Mouse (Mus musculus) cerebellum, postnatal 36 days (tissue): ENCODE measurements at regions not wholly inside any gene's neighbourhood (a gene's known extent, or its start where the extent isn't known, plus 50 kb on each side); places are given as distances from the start of the nearest gene placed in this dataset.

Experiments used
- DNase-seq, 2 experiments: peaks; one replicate each; pipeline ENCODE4 v3.0.0; 2021 to 2022; ENCODE audit warnings: mixed read lengths in 2 of 2

DNA sequence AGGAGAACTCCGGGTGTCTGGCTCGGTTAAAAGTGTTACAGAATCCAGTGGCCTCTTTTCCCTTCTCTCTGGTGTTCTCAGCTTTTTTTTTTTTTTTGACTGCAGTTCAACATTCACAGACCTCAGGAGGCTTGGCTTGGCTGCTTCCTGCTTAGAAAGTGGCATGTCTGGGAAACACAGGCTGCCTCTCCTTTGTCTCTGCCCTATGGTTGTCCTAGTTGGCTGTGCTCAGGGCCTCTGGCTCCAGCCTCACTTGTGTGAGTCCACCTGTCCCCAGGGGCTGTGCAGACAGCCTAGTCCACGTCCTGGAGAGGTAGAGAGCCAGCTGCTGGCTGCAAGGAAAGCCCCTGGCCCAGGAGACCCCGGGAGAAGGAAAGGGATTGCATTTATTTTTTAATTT lies 212.3 kb upstream of the Rbfox1 start:
- DNase-seq = peak; percentile 38 to 42

DNA sequence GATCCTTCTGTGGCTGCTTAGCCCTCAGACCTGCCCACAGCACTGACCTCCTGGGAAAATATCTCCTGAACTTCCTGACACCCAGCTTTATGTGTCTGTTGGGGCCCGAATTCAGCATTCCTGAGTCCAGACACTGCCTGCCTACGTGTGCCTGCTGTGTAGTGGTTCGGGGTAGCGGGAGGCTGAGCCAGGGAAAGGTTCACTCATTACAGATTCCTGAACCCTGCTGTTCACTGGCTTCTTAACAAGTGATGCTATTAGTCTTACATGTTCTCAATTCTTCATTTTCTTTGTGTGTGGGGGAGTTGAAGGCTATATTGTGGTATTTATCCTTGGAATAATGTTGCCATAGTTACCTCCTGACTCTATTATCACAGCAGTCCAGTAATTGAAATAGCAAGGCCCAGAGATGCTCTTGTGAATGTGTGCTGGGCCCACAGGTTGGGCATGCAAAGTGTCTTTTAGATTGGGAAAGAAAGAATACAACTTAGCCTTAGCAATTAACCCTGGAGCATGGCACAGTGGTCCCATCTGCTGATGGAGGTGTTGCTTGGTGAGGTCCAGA lies 216.7 kb upstream of the Rbfox1 start:
- DNase-seq = no peak

DNA sequence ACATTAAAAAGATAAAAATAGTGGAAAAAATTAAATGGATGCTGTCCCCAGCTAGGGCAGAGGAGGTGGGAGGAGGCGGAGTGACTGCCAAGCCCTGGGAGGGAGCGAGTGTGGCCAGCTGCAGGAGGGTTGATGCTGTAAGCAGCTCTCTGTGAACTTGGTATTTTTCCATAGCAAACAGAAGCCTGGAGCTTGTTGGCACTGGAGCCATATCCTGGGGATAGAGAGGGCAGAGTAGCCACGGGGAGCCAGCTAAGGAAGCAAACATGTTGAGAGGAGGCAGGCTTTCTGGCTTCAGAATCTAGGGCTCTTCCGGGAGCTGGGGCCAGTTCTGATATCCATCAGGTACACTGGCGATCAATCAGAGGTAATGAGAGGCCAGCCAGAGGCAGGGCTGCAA lies 223.2 kb upstream of the Rbfox1 start:
- peak; percentile 26 to 35 for DNase-seq

DNA sequence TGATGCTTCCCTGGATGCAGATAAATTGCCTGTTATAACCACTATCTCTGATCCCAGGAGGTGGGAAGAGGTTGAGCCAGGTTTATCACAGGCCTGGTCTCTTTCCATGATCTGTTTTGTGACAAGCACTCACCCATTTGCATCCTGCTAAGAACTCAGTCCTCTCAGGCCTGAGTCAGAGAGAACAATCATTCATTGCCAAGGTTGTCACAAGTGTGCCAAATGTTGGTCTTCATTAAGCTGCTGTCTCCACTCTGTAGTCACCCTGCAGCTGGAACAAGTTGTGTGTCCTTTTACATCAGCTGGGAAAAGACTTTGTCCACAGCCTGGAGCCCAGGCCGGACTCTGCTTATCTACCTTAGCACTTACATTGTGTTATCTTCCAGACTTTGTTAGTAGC lies 233.6 kb upstream of the Rbfox1 start:
- no peak for DNase-seq

DNA sequence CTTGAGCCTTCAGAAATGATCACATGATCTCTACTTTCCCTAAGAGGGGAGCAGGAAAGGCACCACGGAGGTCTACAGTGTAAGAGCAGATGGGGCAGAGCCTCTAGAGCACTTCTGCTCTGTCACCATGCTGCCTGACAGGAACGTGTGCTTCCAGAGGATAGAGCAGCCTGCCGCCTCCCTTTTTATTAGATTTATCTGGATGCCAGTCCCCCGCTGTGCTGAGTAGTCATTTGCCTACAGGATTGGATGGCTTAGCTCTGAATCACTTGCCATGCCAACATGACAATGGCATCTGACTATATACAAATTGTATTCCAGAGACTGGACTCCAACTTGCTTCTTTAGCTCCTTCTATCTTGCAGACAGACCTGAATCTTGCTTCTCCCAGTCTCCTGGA lies 234.2 kb upstream of the Rbfox1 start:
- DNase-seq = no peak

DNA sequence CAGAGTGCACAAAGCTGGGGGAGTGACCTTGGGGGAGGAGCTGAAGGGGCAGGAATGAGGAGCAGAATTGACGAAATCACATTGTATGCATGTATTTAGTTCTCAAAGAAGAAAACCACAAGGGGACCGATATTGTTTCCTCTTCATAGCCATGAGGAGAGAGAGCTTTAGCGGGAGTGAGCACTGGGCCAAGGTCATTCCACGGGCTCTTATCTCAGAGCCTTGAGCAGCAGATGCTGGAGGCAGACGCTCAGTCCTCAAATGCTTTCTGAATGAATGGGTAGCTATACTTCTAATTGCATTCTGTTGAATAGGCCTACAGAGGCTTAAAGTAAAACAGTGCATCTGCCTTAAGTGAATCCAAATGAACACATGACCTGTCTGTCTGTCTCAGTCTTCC lies 245.2 kb upstream of the Rbfox1 start:
- no peak for DNase-seq

DNA sequence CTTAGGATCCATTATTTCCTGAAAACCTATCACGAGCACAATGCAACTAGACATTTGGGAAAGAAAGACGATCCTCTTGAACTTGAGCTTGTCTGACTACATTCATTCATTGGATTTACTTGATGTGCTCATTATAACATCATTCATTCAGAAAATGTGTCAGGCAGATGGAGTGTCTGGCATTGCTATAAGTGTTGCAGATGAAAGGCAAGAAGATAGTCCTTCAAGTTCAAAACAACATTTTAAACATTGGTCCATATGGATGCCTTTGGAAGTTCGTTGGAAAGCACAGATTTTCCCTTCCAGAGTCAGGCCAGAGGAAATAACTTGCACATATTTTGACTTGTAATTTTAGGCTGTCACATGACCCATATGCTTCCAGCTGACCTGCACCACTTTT lies 255.2 kb upstream of the Rbfox1 start:
- DNase-seq = no peak

DNA sequence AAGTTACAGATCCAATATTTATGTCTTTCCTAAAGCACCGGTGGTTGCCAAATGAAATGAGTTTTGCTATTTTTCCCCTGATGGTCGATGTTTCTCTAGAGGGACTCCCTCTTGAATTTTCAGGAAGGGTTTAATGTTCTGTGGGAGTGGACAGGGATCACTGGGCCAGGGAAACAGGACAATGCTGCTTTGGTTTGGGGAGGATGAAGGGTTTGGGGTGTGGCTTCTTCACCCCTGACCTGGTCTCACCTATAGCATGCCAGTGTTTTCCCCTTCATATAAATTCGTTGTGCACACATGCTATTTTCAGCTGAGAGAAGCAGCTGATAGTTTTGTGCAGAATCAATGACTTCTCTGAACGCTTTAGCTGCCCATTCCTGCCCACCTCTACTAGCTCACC lies 257.2 kb upstream of the Rbfox1 start:
- no peak for DNase-seq

DNA sequence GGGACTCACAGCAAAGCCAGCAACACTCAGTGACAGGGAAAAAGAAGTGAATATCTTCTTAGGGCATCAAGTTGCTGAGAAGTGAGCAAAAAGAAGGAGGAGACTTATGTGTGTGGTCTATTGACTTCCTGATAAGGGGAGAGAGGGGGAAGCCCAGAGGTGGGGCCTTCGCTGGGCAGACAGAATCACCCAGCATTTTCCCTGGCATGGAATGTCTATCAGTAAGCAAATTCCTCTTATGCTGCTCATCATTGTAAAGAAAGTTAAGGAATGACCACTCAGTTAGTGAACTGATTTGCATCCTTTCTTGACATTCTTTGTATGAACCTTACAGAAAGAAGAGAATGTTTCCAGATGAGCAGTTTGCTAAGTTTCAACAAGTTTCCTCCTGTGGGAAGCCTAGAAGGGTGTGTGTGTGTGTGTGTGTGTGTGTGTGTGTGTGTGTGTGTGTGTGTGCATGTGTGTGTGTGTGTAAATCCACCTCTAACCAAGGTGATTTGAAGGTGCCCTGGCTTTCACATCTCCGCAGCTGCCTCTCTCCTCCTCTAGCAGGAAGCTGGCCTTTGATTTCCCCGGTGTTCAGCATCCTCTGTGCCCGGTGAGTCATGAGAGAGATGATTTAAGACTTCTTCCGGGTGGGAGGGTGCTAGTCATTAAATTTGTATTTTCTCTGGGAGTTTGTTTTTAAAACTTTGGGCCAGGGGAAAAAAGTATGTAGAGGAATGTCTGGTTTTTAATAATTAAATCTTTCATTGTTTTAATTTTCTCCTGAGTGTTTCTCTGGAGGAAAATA lies 257.8 kb upstream of the Rbfox1 start:
- no peak for DNase-seq

DNA sequence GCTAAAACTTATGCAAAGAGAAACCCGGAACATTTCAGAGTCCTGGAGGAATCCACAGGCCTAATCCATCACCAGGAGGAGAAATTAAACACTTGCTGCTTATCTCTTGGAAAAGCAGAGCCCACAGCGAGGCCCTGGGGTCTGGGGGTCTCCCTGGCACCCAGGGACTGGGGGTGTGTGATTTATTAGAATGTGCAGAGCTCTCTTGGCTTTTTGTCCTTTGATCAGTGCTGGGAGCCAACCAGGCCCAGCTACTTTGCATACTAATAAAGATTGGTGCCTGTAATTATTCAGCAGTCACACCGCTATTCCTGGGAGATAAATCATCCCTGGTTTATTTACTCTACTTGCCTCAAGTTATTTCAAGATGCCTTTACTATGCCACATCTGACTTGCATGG lies 260.0 kb upstream of the Rbfox1 start:
- no peak for DNase-seq

DNA sequence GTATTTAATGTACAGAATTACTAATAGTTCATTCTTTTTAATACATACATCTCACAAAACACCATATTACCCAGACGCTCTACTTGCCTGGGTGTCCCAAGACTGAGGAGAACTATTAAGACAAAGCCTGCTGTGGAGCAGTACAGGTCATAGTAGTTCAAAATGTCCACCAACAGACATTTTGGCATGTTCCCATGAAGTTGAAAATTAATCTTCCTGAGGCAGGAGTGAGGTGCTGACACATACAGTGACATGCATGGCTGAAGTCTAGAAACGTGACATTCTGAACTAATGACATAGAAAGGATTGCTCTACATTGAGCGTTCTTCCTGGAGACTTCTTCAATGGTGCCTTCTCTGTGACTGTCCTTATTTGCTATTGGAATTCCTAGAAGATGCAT lies 264.6 kb upstream of the Rbfox1 start:
- DNase-seq = no peak

DNA sequence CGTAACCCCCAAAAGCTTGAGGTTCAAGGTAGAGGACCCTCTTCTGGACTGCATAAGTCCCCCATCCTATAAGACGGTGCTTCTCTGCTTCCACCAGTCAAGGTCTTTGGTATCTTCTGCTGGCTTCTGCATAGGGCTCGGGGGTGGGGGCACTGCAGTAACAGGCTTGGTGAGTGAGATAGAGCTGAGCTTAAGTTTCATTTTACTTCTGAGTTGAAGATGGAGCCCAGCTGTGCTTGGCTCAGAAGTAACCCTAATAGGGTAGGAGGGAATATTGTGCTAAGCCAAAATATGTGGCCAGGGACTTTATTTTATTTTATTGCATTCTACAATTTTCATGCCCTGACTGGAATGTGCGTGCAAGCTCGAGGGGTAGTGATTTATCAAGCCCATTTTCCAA lies 268.8 kb upstream of the Rbfox1 start:
- DNase-seq = no peak

DNA sequence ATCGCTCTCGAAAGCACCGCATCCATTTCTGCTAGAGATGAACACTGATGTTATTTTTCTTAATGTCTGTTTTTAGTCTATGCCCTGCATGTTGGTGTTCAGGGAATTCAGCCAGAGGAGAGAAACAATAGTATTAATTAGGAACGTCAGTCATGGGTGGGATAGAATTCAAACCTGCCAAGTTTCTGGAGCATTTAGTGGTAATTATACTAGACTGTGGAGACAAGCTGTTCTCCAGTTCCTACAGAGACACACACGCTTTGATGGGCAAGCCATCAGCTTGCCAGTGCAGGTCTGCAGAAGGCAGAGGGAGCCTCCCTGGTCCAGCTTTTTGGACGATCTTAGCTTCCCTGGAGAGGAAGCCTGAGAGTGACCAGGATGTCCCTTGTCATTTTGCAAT lies 289.8 kb upstream of the Rbfox1 start:
- no peak for DNase-seq

DNA sequence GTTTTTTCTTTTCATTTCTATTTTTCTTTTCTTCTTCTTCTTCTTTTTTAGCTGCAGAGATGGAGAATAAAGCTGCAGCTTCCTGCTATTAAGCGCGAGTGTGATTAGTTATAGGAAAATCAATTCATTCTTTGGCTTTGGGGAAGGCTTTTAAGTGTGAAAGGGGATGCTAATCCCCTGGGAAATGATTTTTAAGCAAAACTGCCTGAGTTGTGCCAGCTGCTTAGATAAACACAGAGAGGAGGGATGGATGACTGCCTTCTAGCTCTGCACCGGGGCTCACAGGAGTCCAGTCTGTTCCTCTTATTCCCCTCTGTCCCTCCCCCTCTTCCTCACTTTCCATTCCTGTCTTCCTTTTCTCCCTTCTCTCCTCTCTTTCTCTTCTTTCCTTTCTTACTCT lies 306.8 kb upstream of the Rbfox1 start:
- DNase-seq = no peak

DNA sequence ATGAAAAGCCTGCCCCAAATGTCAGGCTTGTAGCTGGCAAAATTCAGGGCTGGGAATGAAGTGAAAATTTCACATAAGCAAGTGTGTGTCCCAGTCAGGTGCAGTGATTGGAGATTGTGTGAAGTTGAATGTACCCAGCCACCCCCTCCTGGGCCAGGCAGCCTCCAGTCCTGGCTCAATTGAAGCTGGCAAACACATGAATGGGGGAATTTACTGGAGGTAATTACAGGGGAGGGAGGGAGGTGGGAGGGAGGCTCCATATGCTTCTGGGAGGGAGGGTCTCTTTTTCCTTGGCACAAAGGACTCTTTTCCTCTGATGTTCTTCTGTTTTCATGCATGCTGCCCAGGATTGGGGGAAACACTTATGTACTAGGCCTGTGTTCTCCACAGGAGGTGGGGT lies 312.4 kb upstream of the Rbfox1 start:
- no peak for DNase-seq

DNA sequence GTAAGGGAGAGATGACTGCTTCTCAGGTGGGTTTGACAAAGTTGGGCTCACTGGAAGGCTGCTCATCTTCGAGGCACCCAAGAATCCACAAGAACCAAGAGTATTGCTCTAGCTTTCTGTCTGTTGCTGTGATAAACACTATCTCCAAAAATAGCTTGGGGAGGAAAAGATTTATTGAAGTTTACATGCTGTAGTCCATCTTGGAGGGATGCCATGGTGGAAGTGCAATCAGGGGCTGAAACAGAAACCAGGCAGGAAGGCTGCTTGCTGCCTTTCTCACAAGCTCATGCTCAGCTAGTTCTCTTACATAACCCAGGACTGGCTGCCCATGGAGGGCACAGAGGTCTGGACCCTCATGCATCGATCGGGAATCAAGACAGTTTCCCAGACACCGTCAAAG lies 314.5 kb upstream of the Rbfox1 start:
- DNase-seq = no peak

DNA sequence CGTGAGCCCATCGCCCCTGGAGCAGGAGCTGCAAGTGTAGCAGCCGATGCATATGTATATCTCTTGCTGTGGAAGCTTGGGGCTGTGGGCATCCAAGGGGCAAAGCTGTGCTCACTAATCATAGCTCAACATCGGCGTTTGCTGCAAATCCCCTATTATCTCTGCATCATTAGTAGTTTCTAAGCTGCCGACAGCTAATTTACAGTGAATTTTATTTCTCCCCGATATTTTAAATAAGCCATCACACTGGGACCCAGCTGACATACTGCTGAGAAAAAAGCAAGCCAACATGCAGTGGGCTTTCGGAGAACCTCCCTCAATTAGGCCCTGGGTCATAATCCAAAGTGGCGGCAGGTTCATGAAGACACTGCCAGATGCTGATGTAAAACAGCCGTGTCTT lies 313.3 kb upstream of the Eef2kmt start:
- no peak for DNase-seq

DNA sequence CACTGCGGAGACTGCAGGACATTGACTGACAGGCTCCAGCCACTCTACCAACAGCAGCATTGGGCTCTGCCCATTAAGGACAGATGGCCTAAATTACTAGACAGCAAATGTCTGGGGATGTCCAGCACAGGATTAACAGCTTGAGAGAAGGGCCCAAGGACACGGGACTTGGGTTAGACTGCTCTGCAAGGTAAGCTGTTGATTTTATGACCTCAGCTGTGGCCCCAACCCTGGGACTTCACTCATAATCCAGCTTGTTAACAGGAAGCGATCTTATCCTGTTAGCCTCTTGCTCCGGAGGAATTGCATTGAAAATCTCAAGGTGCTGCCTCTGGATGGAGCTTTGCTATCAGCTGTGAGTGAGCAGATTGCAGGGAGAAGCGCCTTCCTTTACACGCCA lies 293.2 kb upstream of the Eef2kmt start:
- no peak for DNase-seq

DNA sequence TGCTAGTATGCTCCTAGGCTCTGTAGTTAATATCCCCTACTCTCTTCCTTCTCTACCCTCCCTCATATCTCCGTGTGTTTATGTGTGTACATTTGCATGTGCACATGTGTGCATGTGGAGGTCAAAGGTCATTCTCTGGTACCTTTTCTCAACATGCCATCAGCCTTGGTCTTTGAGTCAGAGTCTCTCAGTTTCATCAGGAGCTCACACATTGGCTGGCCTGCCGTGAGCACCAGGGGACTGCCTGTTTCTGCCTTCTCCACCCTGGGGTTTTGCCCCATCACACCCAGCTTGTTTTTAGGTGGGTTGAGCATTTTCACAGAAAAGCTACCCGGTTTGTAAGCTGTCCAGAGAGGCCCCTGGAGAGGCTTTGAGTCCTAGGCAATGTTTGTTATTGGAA lies 292.8 kb upstream of the Eef2kmt start:
- no peak for DNase-seq

DNA sequence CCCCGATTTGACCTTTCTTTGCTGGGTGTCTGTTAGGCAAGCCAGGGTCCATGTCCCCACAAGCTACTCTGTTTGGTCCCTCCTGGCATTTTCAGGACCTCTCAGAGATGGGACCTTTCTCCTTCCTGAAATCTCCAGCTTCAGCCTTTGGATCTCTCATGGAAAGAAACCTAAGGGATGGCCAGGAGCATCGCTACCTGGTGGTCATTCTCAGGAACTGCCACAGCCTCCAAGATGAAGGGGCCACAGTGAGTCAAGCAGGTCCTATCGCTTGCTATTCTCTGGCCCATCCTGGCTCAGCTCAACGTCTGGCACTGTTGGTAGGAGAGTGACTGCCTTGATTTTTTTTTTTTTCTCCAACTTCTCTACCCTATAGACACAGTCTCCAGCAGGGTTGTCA lies 291.0 kb upstream of the Eef2kmt start:
- no peak for DNase-seq

DNA sequence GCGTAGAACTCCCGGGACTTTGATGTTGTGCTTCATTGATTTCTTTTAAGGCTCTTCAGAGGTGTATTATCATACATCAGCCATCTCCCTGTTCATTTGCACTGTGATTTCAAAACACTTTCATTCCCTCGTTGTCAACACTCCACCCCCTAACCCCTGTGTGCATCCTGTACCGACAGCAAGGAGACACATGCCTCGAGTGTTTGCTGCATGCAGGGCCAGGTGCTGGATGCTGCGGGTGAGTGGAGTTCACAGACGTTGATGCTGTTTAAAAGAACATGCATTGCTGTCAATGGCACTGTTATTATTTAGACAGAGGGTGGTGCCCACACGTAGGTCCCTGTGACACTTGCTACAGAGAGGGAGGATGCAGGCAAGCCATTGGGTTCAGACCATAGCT lies 290.0 kb upstream of the Eef2kmt start:
- DNase-seq = no peak

DNA sequence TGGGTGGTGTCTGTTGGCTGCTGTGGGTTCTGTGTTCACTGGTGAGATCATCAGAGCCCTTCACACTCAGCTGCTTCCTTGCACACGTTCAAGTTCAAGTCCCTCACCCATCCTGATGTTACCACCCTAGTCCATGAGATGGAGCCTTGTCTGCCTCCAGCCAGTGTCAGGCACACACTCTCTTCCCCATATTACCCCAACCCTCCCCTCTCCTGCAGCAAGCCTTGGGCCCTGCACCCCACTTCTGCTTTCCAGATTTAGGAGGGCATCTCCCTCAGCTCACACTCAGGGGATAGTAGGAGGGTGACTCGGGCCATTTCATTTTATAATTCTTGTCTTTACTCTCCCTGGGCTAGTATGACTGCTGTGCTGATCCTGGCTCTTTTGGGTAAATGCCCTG lies 288.7 kb upstream of the Eef2kmt start:
- no peak for DNase-seq

DNA sequence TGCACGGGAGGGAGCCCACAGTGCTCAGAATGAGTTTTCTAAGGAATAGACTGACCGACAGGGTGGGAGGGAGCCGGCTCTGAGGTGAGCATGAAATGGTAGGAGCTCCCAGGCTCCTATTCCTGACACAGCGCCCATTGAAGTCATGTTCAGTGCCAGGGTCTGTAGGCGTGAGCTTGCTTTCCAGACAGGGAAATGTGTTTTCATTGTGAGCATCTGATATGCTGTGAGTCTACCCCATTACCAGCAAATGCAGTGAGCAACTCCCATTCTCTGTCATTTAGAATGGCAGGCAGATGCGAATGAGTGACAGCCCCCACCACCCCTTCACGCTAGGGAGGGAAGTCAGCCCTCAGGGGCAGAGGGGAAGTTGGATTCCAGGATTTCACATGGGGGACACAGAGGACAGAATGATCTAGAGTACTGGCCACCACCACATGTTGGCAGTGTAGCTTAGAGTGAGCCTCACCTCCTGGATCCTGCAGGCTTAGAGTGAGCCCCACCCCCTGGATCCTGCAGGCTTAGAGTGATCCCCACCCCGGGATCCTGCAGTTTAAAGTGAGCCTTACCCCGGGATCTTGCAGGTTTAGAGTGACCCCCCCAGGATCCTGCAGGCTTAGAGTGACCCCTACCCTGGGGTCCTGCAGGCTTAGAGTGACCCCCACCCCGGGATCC lies 283.2 kb upstream of the Eef2kmt start:
- no peak for DNase-seq
